ENCODE assay signal across 25 mouse cellular contexts in genomic region chr17:78554575-78554974, GRCm38 (mm10). TPM values are rescaled to one million over a fixed set of nuclear protein-coding genes. Genes with fewer than 3 reads are reported as not detected.
DNase-seq lines count a peak whose midpoint lies in the region; ATAC-seq lines count a peak whose summit lies in the region.
"Had no signal": no experiment of that assay in that cellular context is flagged by ENCODE, and none has a peak within 500 bp of the region (broad histone marks: within the 10 kb centered on the region; RNA-seq: fewer than 3 reads in every experiment).

No protein-coding gene starts in this region.

- no peak overlapping the region for H3K4me3 ChIP-seq in heart, embryonic 11.5 days (ENCODE audit: low read depth, low read length)
- H3K4me3 ChIP-seq in limb, embryonic 13.5 days = no peak overlapping the region
- H3K4me3 ChIP-seq in limb, embryonic 10.5 days = no peak overlapping the region
- H3K4me3 ChIP-seq in limb, embryonic 15.5 days = no peak overlapping the region
- H3K4me3 ChIP-seq: embryonic facial prominence, embryonic 10.5 days; embryonic facial prominence, embryonic 12.5 days; forebrain, embryonic 10.5 days; forebrain, embryonic 12.5 days had no signal

- ATAC-seq in heart, embryonic 11.5 days (replicated peaks; ENCODE audit: insufficient number of reproducible peaks, low FRiP score, low TSS enrichment) = no peak
- no peak for ATAC-seq in limb, embryonic 13.5 days (ENCODE audit: low FRiP score, low read depth)
- no peak for ATAC-seq in limb, embryonic 15.5 days (ENCODE audit: insufficient number of reproducible peaks, low FRiP score, low TSS enrichment, low read depth)
- ATAC-seq: activated CD4-positive, CD25-positive, alpha-beta regulatory T cell, adult 4 months; CD4-positive, CD25-positive, alpha-beta regulatory T cell, adult 4 months; forebrain, embryonic 14.5 days had no signal

- no peak overlapping the region for H3K4me2 ChIP-seq in heart, embryonic 11.5 days
- 0 out of 2 replicates have a peak overlapping the region, but pooled peaks have one; percentile 1 for H3K4me2 ChIP-seq in limb, embryonic 13.5 days (replicated peaks)
- H3K4me2 ChIP-seq in limb, embryonic 15.5 days = no peak overlapping the region
- H3K4me2 ChIP-seq: embryonic facial prominence, embryonic 12.5 days; forebrain, embryonic 12.5 days had no signal

- H3K4me1 ChIP-seq in heart, embryonic 11.5 days (ENCODE audit: control insufficient read depth, insufficient read depth, low read length) = no peaks in the 10 kb centered on the region
- H3K4me1 ChIP-seq in limb, embryonic 13.5 days = peaks cover 10% of the 10 kb centered on the region; the same call in 1 of the 2 replicates
- H3K4me1 ChIP-seq in limb, embryonic 10.5 days = peaks cover 4% of the 10 kb centered on the region; the same call in 1 of the 2 replicates
- peaks cover 15% of the 10 kb centered on the region for H3K4me1 ChIP-seq in limb, embryonic 15.5 days
- H3K4me1 ChIP-seq: forebrain, embryonic 12.5 days had no signal

- no peak overlapping the region for H3K27ac ChIP-seq in heart, embryonic 11.5 days (ENCODE audit: low read depth, low read length)
- H3K27ac ChIP-seq in limb, embryonic 13.5 days = no peak overlapping the region
- H3K27ac ChIP-seq in limb, embryonic 10.5 days = no peak overlapping the region
- H3K27ac ChIP-seq in limb, embryonic 15.5 days = 0 out of 2 replicates have a peak overlapping the region, but pooled peaks have one; percentile 1
- H3K27ac ChIP-seq: embryonic facial prominence, embryonic 10.5 days; embryonic facial prominence, embryonic 12.5 days; forebrain, embryonic 10.5 days; forebrain, embryonic 12.5 days had no signal

- DNase-seq in heart, adult 11 months = peak; percentile 44
- DNase-seq in limb, embryonic 10.5 days (ENCODE audit: low spot score) = no peak
- peak; percentile 64 for DNase-seq in fat pad, adult 2 months (ENCODE audit: extremely low read depth, low read depth, low spot score)
- DNase-seq in kidney, adult 11 months = no peak
- DNase-seq: adrenal gland, adult 8-10 months; adrenal gland, postnatal 14 days; adrenal gland, postnatal 36 days; B cell, adult 2 months; cerebellum, adult 11-12 months; cerebellum, adult 2 months; cerebellum, adult 9-10 months; cerebellum, postnatal 10 days; cerebellum, postnatal 25 days had no signal

- H3K9me3 ChIP-seq in heart, embryonic 11.5 days (replicated peaks; ENCODE audit: control insufficient read depth, low read length) = no peaks in the 10 kb centered on the region
- no peaks in the 10 kb centered on the region for H3K9me3 ChIP-seq in limb, embryonic 13.5 days
- no peaks in the 10 kb centered on the region for H3K9me3 ChIP-seq in limb, embryonic 10.5 days (replicated peaks)
- H3K9me3 ChIP-seq in limb, embryonic 15.5 days = no peaks in the 10 kb centered on the region
- H3K9me3 ChIP-seq: embryonic facial prominence, embryonic 10.5 days; embryonic facial prominence, embryonic 12.5 days; forebrain, embryonic 10.5 days; forebrain, embryonic 12.5 days; G1E had no signal

- H3K27me3 ChIP-seq in heart, embryonic 11.5 days (ENCODE audit: control insufficient read depth, insufficient read depth, low read length) = no peaks in the 10 kb centered on the region
- H3K27me3 ChIP-seq in limb, embryonic 13.5 days = peaks cover 4% of the 10 kb centered on the region
- no peaks in the 10 kb centered on the region for H3K27me3 ChIP-seq in limb, embryonic 10.5 days (ENCODE audit: low read depth, poor library complexity, severe bottlenecking)
- H3K27me3 ChIP-seq in limb, embryonic 15.5 days = no peaks in the 10 kb centered on the region
- H3K27me3 ChIP-seq: embryonic facial prominence, embryonic 12.5 days; forebrain, embryonic 12.5 days; Patski had no signal

- WGBS in heart, embryonic 11.5 days (ENCODE audit: insufficient replicate concordance) = 78% methylated on average over 10 of the region's 10 CpGs
- 55% methylated on average over 10 of the region's 10 CpGs for WGBS in limb, embryonic 13.5 days
- 79% methylated on average over 10 of the region's 10 CpGs for WGBS in limb, embryonic 10.5 days
- WGBS in limb, embryonic 15.5 days = 44% methylated on average over 10 of the region's 10 CpGs

- no peaks in the 10 kb centered on the region for H3K36me3 ChIP-seq in heart, embryonic 11.5 days (ENCODE audit: control insufficient read depth, insufficient read depth, low read length)
- no peaks in the 10 kb centered on the region for H3K36me3 ChIP-seq in limb, embryonic 13.5 days
- no peaks in the 10 kb centered on the region for H3K36me3 ChIP-seq in limb, embryonic 10.5 days
- H3K36me3 ChIP-seq in limb, embryonic 15.5 days = no peaks in the 10 kb centered on the region
- H3K36me3 ChIP-seq: embryonic facial prominence, embryonic 10.5 days; embryonic facial prominence, embryonic 12.5 days; forebrain, embryonic 10.5 days; forebrain, embryonic 12.5 days; G1E had no signal

- no peak overlapping the region for H3K9ac ChIP-seq in heart, embryonic 11.5 days (ENCODE audit: low read depth, low read length)
- H3K9ac ChIP-seq in limb, embryonic 13.5 days = no peak overlapping the region
- no peak overlapping the region for H3K9ac ChIP-seq in limb, embryonic 15.5 days
- H3K9ac ChIP-seq: embryonic facial prominence, embryonic 12.5 days; forebrain, embryonic 12.5 days had no signal

RNA-seq across cellular contexts. Expression of gene Vit, which starts 46.7 kb away (rescaled TPM):
- polyA plus RNA-seq in heart, embryonic 11.5 days (2014; fragmentation: Nextera tagmentation; extraction: Ambion mirVana) = 0.21 TPM in 1 of 2 replicates, not detected in the other
- polyA plus RNA-seq in limb, embryonic 13.5 days (2015; fragmentation: Nextera tagmentation; extraction: Ambion mirVana) = 0.51 and 0.57 TPM in 2 replicates
- not detected in 2 replicates for polyA plus RNA-seq in limb, embryonic 10.5 days (2016; fragmentation: Nextera tagmentation; extraction: Ambion mirVana)
- polyA plus RNA-seq in limb, embryonic 15.5 days (2015; fragmentation: Nextera tagmentation; extraction: Ambion mirVana) = 1.5 and 1.9 TPM in 2 replicates
- polyA plus RNA-seq: activated CD4-positive, CD25-positive, alpha-beta regulatory T cell, adult 4 months; CD4-positive, CD25-positive, alpha-beta regulatory T cell, adult 4 months; G1E had no signal

Comparison
In these comparisons a context has a peak if more than half of its experiments do, and no peak if none do; other contexts are left out.
1. DNase-seq: peak in heart, adult 11 months (single experiment) and fat pad, adult 2 months (single experiment); none in limb, embryonic 10.5 days (single experiment) and kidney, adult 11 months (single experiment).